Mouse (Mus musculus) neural tube, embryonic 14.5 days (tissue): ENCODE measurements around the gene 4930455H04Rik. TPM values are rescaled to one million over a fixed set of nuclear protein-coding genes. Genes with fewer than 3 reads are reported as not detected.

Source experiments
- ATAC-seq: fragments of 200-750 bp; cut with Nextera tagmentation; 2 replicates; pipeline ENCODE4 v1.8.0; 2017; ENCODE audit warnings: low read depth, mild to moderate bottlenecking, moderate TSS enrichment, moderate library complexity
- H3K27ac ChIP-seq: fragments of 300-500 bp; sonication (generic); 2 replicates; pipeline ENCODE4 v1.5.1; 2014; ENCODE audit warnings: low read depth, mild to moderate bottlenecking, control low read depth, low read length, moderate library complexity, mixed read lengths
- H3K27me3 ChIP-seq: fragments of 300-500 bp; sonication (generic); 2 replicates; pipeline ENCODE4 v1.6.1; 2014; ENCODE audit warnings: low read length; ENCODE audit not compliant: control insufficient read depth, insufficient read depth
- H3K36me3 ChIP-seq: fragments of 300-500 bp; sonication (generic); 2 replicates; pipeline ENCODE4 v1.6.1; 2014; ENCODE audit warnings: low read length, mixed read lengths; ENCODE audit not compliant: control insufficient read depth, insufficient read depth
- H3K4me1 ChIP-seq: fragments of 300-500 bp; sonication (generic); 2 replicates; pipeline ENCODE4 v1.6.1; 2014; ENCODE audit warnings: low read length; ENCODE audit not compliant: control insufficient read depth, insufficient read depth
- H3K4me2 ChIP-seq: fragments of 300-500 bp; sonication (generic); 2 replicates; pipeline ENCODE4 v1.6.1; 2014; ENCODE audit warnings: mild to moderate bottlenecking, low read depth, low read length, control low read depth
- H3K4me3 ChIP-seq: fragments of 300-500 bp; sonication (generic); 2 replicates; pipeline ENCODE4 v1.5.1; 2014; ENCODE audit warnings: low read depth, low read length, control low read depth, mixed read lengths
- H3K9ac ChIP-seq: fragments of 300-500 bp; sonication (generic); replicated peaks from 2 replicates; pipeline ENCODE4 v1.6.1; 2014; ENCODE audit warnings: low read depth, mild to moderate bottlenecking, control low read depth, low read length, mixed read lengths
- H3K9me3 ChIP-seq: fragments of 300-500 bp; sonication (generic); 2 replicates; pipeline ENCODE4 v1.6.1; 2016; ENCODE audit warnings: low read length; ENCODE audit not compliant: control insufficient read depth
- WGBS: fragments of 180-500 bp; shearing (Covaris S2); extraction: QIAGEN DNeasy Blood & Tissue Kit; methylation state at CpG from one replicate; pipeline ENCODE4 v1.1.7; 2014; 5-methylcytosine and 5-hydroxymethylcytosine counted together
- polyA plus RNA-seq: library from polyadenylated mRNA; unstranded; fragments of >200 nt; fragmentation: Nextera tagmentation; extraction: Ambion mirVana; gene quantifications from 2 replicates; pipeline ENCODE4 v1.2.1, GENCODE M21; 2014

The 4930455H04Rik gene
- polyA plus RNA-seq, 1 experiment from 2014 or later, result not detected

DNA sequence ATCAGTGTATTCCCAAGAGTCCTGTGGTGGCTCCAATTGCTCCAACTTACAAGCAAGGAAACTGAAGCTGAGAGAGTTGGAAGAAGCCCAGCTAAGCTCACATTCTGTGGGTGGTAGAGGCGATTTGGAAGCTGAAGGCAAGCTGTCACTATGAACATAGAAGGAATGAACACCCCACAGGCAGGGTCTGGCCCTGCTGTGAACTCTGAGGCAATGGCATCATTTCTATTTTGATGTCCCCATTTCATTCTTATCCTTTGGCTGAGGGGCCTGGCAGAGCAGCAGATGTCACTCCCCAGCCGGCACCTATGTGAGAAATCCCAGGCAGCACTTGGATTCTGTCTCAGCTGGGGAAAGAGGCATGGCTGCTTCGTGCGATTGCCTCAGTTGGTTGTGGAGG is 24.6 kb upstream of the 4930455H04Rik start:
- H3K4me2 ChIP-seq, result no peak overlapping the region
- no peak for ATAC-seq
- H3K4me3 ChIP-seq, result no peak overlapping the region
- no peaks in the 10 kb centered on the region for H3K36me3 ChIP-seq
- no peaks in the 10 kb centered on the region for H3K4me1 ChIP-seq
- H3K9ac ChIP-seq, result no peak overlapping the region
- H3K27me3 ChIP-seq, result no peaks in the 10 kb centered on the region
- no peaks in the 10 kb centered on the region for H3K9me3 ChIP-seq
- H3K27ac ChIP-seq, result no peak overlapping the region
- 85% methylated on average over 4 of the region's 4 CpGs for WGBS

GRCm38 (mm10) chr3:116946476-116946875 is 21.6 kb upstream of the 4930455H04Rik start:
- Histone ChIP-seq H3K27ac (no peak overlapping the region), H3K4me2 (no peak overlapping the region), H3K36me3 (no peaks in the 10 kb centered on the region), H3K4me3 (no peak overlapping the region), H3K27me3 (no peaks in the 10 kb centered on the region), H3K9ac (no peak overlapping the region), H3K4me1 (no peaks in the 10 kb centered on the region), H3K9me3 (no peaks in the 10 kb centered on the region)
- 85% methylated on average over 4 of the region's 4 CpGs for WGBS
- no peak for ATAC-seq

DNA sequence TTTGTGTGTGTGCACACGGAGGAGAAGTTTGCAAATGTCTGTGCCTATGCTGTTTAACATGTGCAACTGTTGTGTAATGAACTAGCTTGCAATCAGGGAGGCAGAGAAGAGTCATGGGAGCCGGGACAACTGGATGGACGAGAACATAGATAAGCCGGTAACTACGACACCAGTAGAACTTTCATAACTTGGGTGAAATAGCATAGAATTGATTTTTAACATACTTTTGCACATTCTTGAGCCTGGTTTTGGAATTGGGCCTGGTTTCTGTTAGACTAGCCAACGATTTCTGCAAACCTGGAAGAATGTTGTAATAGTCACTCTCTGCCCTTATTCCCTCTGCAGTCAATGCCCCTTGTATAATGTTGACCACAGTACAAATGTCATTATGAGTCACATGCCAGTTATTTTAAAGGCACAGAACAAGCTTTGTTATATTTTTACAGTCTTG is 17.4 kb upstream of the 4930455H04Rik start:
- no peak overlapping the region for H3K27ac ChIP-seq
- 88% methylated on average over 6 of the region's 6 CpGs for WGBS
- H3K4me2 ChIP-seq, result no peak overlapping the region
- no peak for ATAC-seq
- no peaks in the 10 kb centered on the region for H3K27me3 ChIP-seq
- no peak overlapping the region for H3K4me3 ChIP-seq
- no peak overlapping the region for H3K9ac ChIP-seq
- H3K4me1 ChIP-seq, result no peaks in the 10 kb centered on the region
- H3K36me3 ChIP-seq, result no peaks in the 10 kb centered on the region
- no peaks in the 10 kb centered on the region for H3K9me3 ChIP-seq

GRCm38 (mm10) chr3:116951489-116951888 is 16.6 kb upstream of the 4930455H04Rik start:
- no peaks in the 10 kb centered on the region for H3K36me3 ChIP-seq
- no peak overlapping the region for H3K4me2 ChIP-seq
- WGBS, result 91% methylated on average over 3 of the region's 3 CpGs
- H3K4me3 ChIP-seq, result no peak overlapping the region
- no peak overlapping the region for H3K27ac ChIP-seq
- H3K9me3 ChIP-seq, result no peaks in the 10 kb centered on the region
- no peak for ATAC-seq
- no peaks in the 10 kb centered on the region for H3K4me1 ChIP-seq
- H3K27me3 ChIP-seq, result no peaks in the 10 kb centered on the region
- no peak overlapping the region for H3K9ac ChIP-seq

DNA sequence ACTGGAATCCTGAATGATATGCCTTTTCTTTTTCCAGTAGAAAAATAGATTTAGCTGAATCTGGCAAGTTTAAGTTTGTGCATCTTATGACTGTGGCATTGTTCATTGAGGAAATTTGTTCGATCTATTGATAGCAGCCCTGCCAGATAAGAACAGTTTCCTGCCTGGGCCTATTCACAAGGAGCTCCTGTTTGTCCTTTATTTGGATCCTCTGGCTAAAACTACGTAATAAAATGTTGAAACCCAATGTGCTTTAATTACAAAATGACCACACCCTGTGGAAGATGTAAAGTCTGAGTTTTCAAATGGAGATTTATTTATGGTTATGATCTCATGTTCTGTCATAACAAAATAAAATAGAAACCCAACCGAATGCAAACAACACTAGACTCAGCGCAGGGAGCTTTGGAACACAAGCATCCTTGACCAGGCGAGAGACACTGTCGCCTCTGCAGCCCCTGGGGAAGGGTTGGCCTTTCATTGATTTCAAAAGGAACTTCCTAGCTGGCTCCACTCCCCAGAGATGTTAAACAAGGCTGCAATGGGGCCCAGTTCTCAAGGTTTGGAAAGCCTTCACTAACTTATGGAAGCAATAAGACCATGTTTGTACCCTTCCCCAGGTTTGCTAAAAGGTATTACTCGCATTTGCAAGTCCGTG is 15.7 kb upstream of the 4930455H04Rik start:
- H3K4me2 ChIP-seq, result no peak overlapping the region
- H3K36me3 ChIP-seq, result no peaks in the 10 kb centered on the region
- H3K9ac ChIP-seq, result no peak overlapping the region
- no peak overlapping the region for H3K27ac ChIP-seq
- 83% methylated on average over 8 of the region's 8 CpGs for WGBS
- H3K4me1 ChIP-seq, result no peaks in the 10 kb centered on the region
- ATAC-seq, result no peak
- no peaks in the 10 kb centered on the region for H3K27me3 ChIP-seq
- H3K9me3 ChIP-seq, result no peaks in the 10 kb centered on the region
- no peak overlapping the region for H3K4me3 ChIP-seq

DNA sequence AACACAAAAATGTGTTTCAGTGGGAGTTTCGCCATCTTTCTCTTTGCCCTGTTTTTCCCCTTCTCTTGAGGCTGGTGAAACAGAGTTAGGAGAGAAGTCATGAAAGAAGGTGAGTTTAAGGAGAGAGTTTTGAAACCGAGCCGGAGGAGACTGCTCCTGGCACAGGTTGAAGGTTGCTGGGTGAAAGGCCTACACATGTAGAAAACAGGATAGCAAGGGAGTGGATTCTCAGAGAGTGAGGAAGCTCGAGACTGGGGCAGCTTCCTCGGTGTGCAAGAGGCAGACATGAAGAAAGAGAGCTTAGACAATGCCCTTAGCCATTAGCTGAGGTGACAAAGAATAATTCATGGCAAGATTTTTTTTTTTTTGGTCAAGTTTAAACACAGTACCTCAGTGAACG is 14.7 kb upstream of the 4930455H04Rik start:
- no peaks in the 10 kb centered on the region for H3K4me1 ChIP-seq
- no peaks in the 10 kb centered on the region for H3K27me3 ChIP-seq
- no peaks in the 10 kb centered on the region for H3K9me3 ChIP-seq
- H3K4me3 ChIP-seq, result no peak overlapping the region
- no peak overlapping the region for H3K27ac ChIP-seq
- no peak overlapping the region for H3K9ac ChIP-seq
- no peak for ATAC-seq
- WGBS, result 85% methylated on average over 6 of the region's 6 CpGs
- no peaks in the 10 kb centered on the region for H3K36me3 ChIP-seq
- no peak overlapping the region for H3K4me2 ChIP-seq

- no peaks in the 10 kb centered on the region for H3K27me3 ChIP-seq
- H3K9me3 ChIP-seq, result no peaks in the 10 kb centered on the region
- no peak overlapping the region for H3K9ac ChIP-seq
- H3K4me3 ChIP-seq, result no peak overlapping the region
- no peaks in the 10 kb centered on the region for H3K36me3 ChIP-seq
- no peaks in the 10 kb centered on the region for H3K4me1 ChIP-seq
- WGBS, result 72% methylated on average over 6 of the region's 6 CpGs
- no peak for ATAC-seq
- H3K4me2 ChIP-seq, result no peak overlapping the region
- H3K27ac ChIP-seq, result no peak overlapping the region
Observed at GRCm38 (mm10) chr3:116955061-116955460, 13.0 kb upstream of the 4930455H04Rik start.

DNA sequence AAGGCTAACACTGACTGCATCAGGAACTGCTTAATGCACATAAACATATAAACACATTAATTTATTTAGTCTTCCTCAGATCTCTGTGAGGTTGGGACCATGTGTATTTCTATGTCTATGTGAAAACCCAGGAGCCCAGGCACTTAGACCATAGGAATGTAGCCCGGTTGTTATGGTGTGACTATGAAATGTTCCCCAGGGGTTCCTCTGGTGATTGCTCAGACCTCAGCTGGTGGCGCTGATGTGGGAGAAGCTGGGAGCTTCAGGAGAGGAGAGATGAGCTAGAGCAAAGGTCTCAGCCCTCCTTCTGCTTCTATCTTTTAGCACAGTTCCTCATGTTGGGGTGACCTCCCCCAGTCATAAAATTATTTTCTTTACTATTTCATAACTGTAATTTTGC is 7.7 kb upstream of the 4930455H04Rik start:
- no peaks in the 10 kb centered on the region for H3K36me3 ChIP-seq

DNA sequence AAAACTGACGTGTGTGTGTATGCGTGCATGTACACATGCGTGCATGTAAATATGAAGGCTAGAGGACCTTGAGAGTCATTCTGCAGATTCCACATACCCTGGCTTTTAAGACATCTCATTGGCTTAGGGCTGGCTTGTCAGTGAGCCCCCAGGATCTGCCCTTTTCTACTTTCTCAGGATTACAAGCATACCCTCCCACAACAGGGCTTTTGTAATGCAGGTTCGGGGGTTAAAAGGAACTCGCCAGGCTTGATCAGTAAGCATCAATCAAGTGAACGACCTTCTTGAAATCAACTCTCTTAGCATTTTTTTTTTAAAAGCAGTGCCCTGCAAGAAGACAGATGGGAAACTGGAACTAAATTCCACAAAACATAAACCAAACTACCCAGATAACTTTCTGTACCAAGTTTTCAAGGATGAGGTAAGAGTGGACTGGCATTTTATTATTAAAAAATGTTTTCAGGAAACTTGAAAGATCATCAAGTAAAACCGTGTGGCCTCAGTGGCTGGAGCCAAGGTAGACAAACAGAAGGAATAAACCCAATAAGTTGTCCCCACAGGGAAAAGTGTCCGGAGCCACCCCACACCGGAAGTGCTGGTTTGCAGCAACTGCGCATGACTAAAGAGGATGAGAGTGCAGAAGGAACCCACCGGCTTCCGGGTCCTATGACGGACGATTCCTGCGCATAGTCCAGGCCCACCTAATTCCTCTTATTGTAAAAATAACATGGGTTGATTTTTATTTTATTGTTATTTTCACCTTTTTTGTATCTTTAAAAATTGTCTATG is 6.5 kb upstream of the 4930455H04Rik start:
- WGBS, result 68% methylated on average over 15 of the region's 15 CpGs
- ATAC-seq, result no peak
- no peaks in the 10 kb centered on the region for H3K36me3 ChIP-seq
- no peaks in the 10 kb centered on the region for H3K27me3 ChIP-seq
- H3K4me3 ChIP-seq, result no peak overlapping the region
- H3K9me3 ChIP-seq, result no peaks in the 10 kb centered on the region
- no peak overlapping the region for H3K27ac ChIP-seq
- H3K4me2 ChIP-seq, result no peak overlapping the region
- H3K9ac ChIP-seq, result no peak overlapping the region
- no peaks in the 10 kb centered on the region for H3K4me1 ChIP-seq

More for the DNA sequence above, 7.7 kb upstream of the 4930455H04Rik start:
- no peak overlapping the region for H3K4me3 ChIP-seq
- no peak overlapping the region for H3K4me2 ChIP-seq
- no peak overlapping the region for H3K9ac ChIP-seq
- H3K27me3 ChIP-seq, result no peaks in the 10 kb centered on the region
- no peak overlapping the region for H3K27ac ChIP-seq
- H3K4me1 ChIP-seq, result no peaks in the 10 kb centered on the region
- 73% methylated on average over 2 of the region's 2 CpGs for WGBS
- ATAC-seq, result no peak
- H3K9me3 ChIP-seq, result no peaks in the 10 kb centered on the region
